Mouse (Mus musculus) CH12.LX (cell line): ENCODE measurements around the gene Defb43. TPM values are rescaled to one million over a fixed set of nuclear protein-coding genes. Genes with fewer than 3 reads are reported as not detected.

Experiments
- DNase-seq: peaks from one replicate; pipeline ENCODE4 v3.0.0-alpha.2; 2013; ENCODE audit errors: extremely low read depth
- H3K27ac ChIP-seq: 2 replicates; pipeline ENCODE4 v1.5.1; 2012; ENCODE audit warnings: low read depth, mild to moderate bottlenecking, control low read depth, moderate library complexity; ENCODE audit not compliant: insufficient read depth
- H3K27me3 ChIP-seq: replicated peaks from 2 replicates; pipeline ENCODE3; 2012; ENCODE audit warnings: inconsistent platforms
- H3K36me3 ChIP-seq, 2 experiments: replicated peaks in 1 of 2; 2 replicates each; pipeline versions ENCODE3 to v1.6.1; 2012; ENCODE audit warnings: inconsistent platforms in 1 of 2, low read length in 1 of 2, mild to moderate bottlenecking in 1 of 2, mixed read lengths in 1 of 2, moderate library complexity in 1 of 2; ENCODE audit not compliant: control insufficient read depth in 1 of 2, insufficient read depth in 1 of 2
- H3K4me1 ChIP-seq, 2 experiments: 2 replicates each; pipeline ENCODE4 v1.6.1; 2012; ENCODE audit warnings: inconsistent platforms in 1 of 2, moderate library complexity in 1 of 2; ENCODE audit not compliant: insufficient read depth in 2 of 2, control insufficient read depth in 1 of 2
- H3K4me2 ChIP-seq: 2 replicates; pipeline ENCODE4 v1.6.1; 2012; ENCODE audit warnings: low read depth, mild to moderate bottlenecking, control low read depth; ENCODE audit not compliant: poor library complexity, insufficient read depth, severe bottlenecking
- H3K4me3 ChIP-seq, 3 experiments: fragments of 150-350 bp in 1 of 3; sonication (generic) in 1 of 3; replicated peaks in 1 of 3; 2 replicates each; pipeline versions ENCODE3 to v1.5.1; 2011 to 2012; ENCODE audit warnings: low read depth in 2 of 3, low read length in 2 of 3, mild to moderate bottlenecking in 2 of 3, moderate library complexity in 2 of 3, control low read depth in 1 of 3, improper control_type of control experiment in 1 of 3, inconsistent platforms in 1 of 3, mixed read lengths in 1 of 3; ENCODE audit not compliant: poor library complexity in 1 of 3
- H3K79me2 ChIP-seq: replicated peaks from 2 replicates; pipeline ENCODE4 v1.6.1; 2012; ENCODE audit warnings: mild to moderate bottlenecking, moderate library complexity; ENCODE audit not compliant: control insufficient read depth, poor library complexity, insufficient read depth, severe bottlenecking; ENCODE audit errors: extremely low read depth
- H3K9ac ChIP-seq: 2 replicates; pipeline ENCODE4 v1.6.1; 2012; ENCODE audit warnings: low read depth, mild to moderate bottlenecking, control low read depth, moderate library complexity; ENCODE audit not compliant: insufficient read depth
- H3K9me3 ChIP-seq: replicated peaks from 2 replicates; pipeline ENCODE3; 2012; ENCODE audit warnings: low read length, inconsistent platforms, mixed read lengths
- BHLHE40 ChIP-seq: IDR thresholded peaks from 2 replicates; pipeline ENCODE4 v1.6.1; 2011; ENCODE audit warnings: mild to moderate bottlenecking, low read depth, low read length, improper control_type of control experiment
- CHD1 ChIP-seq: IDR thresholded peaks from 2 replicates; pipeline ENCODE4 v1.6.1; 2012; ENCODE audit warnings: low read depth, low read length, improper control_type of control experiment, inconsistent platforms
- CHD2 ChIP-seq: IDR thresholded peaks from 2 replicates; pipeline ENCODE4 v1.6.1; 2011; ENCODE audit warnings: low read length, improper control_type of control experiment
- ELF1 ChIP-seq: IDR thresholded peaks from 2 replicates; pipeline ENCODE4 v1.6.1; 2014; ENCODE audit warnings: low read depth, mild to moderate bottlenecking, inconsistent platforms, low read length, improper control_type of control experiment
- ETS1 ChIP-seq: conservative IDR thresholded peaks from 2 replicates; pipeline ENCODE4 v1.6.1; 2012; ENCODE audit warnings: low read depth, mild to moderate bottlenecking, inconsistent platforms, low read length, improper control_type of control experiment, moderate library complexity
- GABPA ChIP-seq: IDR thresholded peaks from 2 replicates; pipeline ENCODE4 v1.6.1; 2012; ENCODE audit warnings: low read depth, low read length, improper control_type of control experiment, inconsistent platforms; ENCODE audit not compliant: insufficient replicate concordance
- HCFC1 ChIP-seq: IDR thresholded peaks from 2 replicates; pipeline ENCODE4 v1.6.1; 2012; ENCODE audit warnings: low read depth, mild to moderate bottlenecking, inconsistent platforms, low read length, improper control_type of control experiment
- KAT2A ChIP-seq: IDR thresholded peaks from 2 replicates; pipeline ENCODE4 v1.6.1; 2012; ENCODE audit warnings: low read length, improper control_type of control experiment, inconsistent platforms; ENCODE audit not compliant: insufficient replicate concordance
- MAX ChIP-seq: IDR thresholded peaks from 2 replicates; pipeline ENCODE4 v1.6.1; 2011; ENCODE audit warnings: low read length, improper control_type of control experiment
- MAZ ChIP-seq: IDR thresholded peaks from 2 replicates; pipeline ENCODE4 v1.6.1; 2012; ENCODE audit warnings: low read depth, mild to moderate bottlenecking, inconsistent platforms, low read length, improper control_type of control experiment, moderate library complexity
- MXI1 ChIP-seq: IDR thresholded peaks from 2 replicates; pipeline ENCODE4 v1.6.1; 2011; ENCODE audit warnings: mild to moderate bottlenecking, low read depth, low read length, improper control_type of control experiment
- MYC ChIP-seq: IDR thresholded peaks from 2 replicates; pipeline ENCODE4 v1.6.1; 2011; ENCODE audit warnings: low read depth, mild to moderate bottlenecking, improper control_type of control experiment, low read length
- NELFE ChIP-seq: IDR thresholded peaks from 2 replicates; pipeline ENCODE4 v1.6.1; 2011; ENCODE audit warnings: low read depth, low read length, improper control_type of control experiment
- NRF1 ChIP-seq: IDR thresholded peaks from 2 replicates; pipeline ENCODE4 v1.6.1; 2014; ENCODE audit warnings: low read depth, mild to moderate bottlenecking, inconsistent platforms, low read length, improper control_type of control experiment, moderate library complexity
- PAX5 ChIP-seq: IDR thresholded peaks from 2 replicates; pipeline ENCODE4 v1.6.1; 2012; ENCODE audit warnings: low read length, inconsistent platforms, mixed read lengths
- POLR2A ChIP-seq: IDR thresholded peaks from 2 replicates; pipeline ENCODE4 v1.6.1; 2011; ENCODE audit warnings: low read depth, mild to moderate bottlenecking, improper control_type of control experiment, low read length
- POLR2AphosphoS2 ChIP-seq: IDR thresholded peaks from 2 replicates; pipeline ENCODE4 v1.6.1; 2011; ENCODE audit warnings: low read depth, low read length, improper control_type of control experiment
- RAD21 ChIP-seq: IDR thresholded peaks from 2 replicates; pipeline ENCODE4 v1.6.1; 2011; ENCODE audit warnings: low read depth, mild to moderate bottlenecking, low read length, improper control_type of control experiment, moderate library complexity
- RCOR1 ChIP-seq: conservative IDR thresholded peaks from 2 replicates; pipeline ENCODE4 v1.6.1; 2012; ENCODE audit warnings: low read depth, mild to moderate bottlenecking, inconsistent platforms, low read length, improper control_type of control experiment
- SIN3A ChIP-seq: IDR thresholded peaks from 2 replicates; pipeline ENCODE4 v1.6.1; 2012; ENCODE audit warnings: low read length, improper control_type of control experiment, inconsistent platforms
- SMC3 ChIP-seq: IDR thresholded peaks from 2 replicates; pipeline ENCODE4 v1.6.1; 2011; ENCODE audit warnings: low read depth, low read length, improper control_type of control experiment
- TBP ChIP-seq: conservative IDR thresholded peaks from 2 replicates; pipeline ENCODE4 v1.6.1; 2011; ENCODE audit warnings: low read depth, low read length, improper control_type of control experiment
- USF2 ChIP-seq: conservative IDR thresholded peaks from 2 replicates; pipeline ENCODE4 v1.6.1; 2011; ENCODE audit warnings: low read depth, low read length, improper control_type of control experiment
- ZC3H11A ChIP-seq: IDR thresholded peaks from 2 replicates; pipeline ENCODE4 v1.6.1; 2012; ENCODE audit warnings: low read depth, mild to moderate bottlenecking, inconsistent platforms, low read length, improper control_type of control experiment
- ZMIZ1 ChIP-seq: IDR thresholded peaks from 2 replicates; pipeline ENCODE4 v1.6.1; 2012; ENCODE audit warnings: low read depth, mild to moderate bottlenecking, inconsistent platforms, low read length, improper control_type of control experiment
- ZNF384 ChIP-seq: IDR thresholded peaks from 2 replicates; pipeline ENCODE4 v1.6.1; 2012; ENCODE audit warnings: low read depth, low read length, improper control_type of control experiment, inconsistent platforms
- dilution Hi-C: fragments of 300-500 bp; cut with MboI; formaldehyde crosslinking; loops from 2 replicates; pipeline ENCODE4 v1.14.3; 2020; ENCODE audit warnings: low sequenced_read_pairs; ENCODE audit not compliant: extremely low pct_unique_long_range_greater_than_20kb, extremely low pct_ligation_motif_present
- in situ Hi-C: fragments of 300-500 bp; cut with MboI; formaldehyde crosslinking; loops from 3 replicates; pipeline ENCODE4 v1.14.3; 2019; ENCODE audit warnings: low sequenced_read_pairs, low pct_ligation_motif_present, low pct_unique_long_range_greater_than_20kb, mixed read lengths
- polyA plus RNA-seq: library from polyadenylated mRNA; unstranded; fragments of >175 nt; gene quantifications from 2 replicates; pipeline ENCODE4 v1.2.1, GENCODE M21; 2012; ENCODE audit warnings: low read depth; ENCODE audit not compliant: insufficient read length
- total RNA-seq, 2 experiments: library from RNA; depleted of rRNA; stranded (reverse); fragments of 300-350 nt in 1 of 2; fragments of >200 nt in 1 of 2; gene quantifications; 2 replicates each; pipeline ENCODE4 v1.2.3; 2012 to 2014

The Defb43 gene
- total and polyA plus RNA-seq, 3 experiments = not detected

GRCm38 (mm10) chr14:63013082-63013481 lies 1.5 kb downstream of the Defb43 start:
- Histone ChIP-seq H3K27ac (no peak overlapping the region), H3K79me2 (no peaks in the 10 kb centered on the region), H3K4me1 (peaks cover 3 to 7% of the 10 kb centered on the region in 2 experiments), H3K9me3 (peaks cover 5% of the 10 kb centered on the region), H3K36me3 (no peaks in the 10 kb centered on the region), H3K4me2 (no peak overlapping the region), H3K27me3 (no peaks in the 10 kb centered on the region), H3K9ac (no peak overlapping the region), H3K4me3 (no peak overlapping the region)
- DNase-seq = no peak
- in situ Hi-C loops = no loop called here
- no peak for TF ChIP-seq PAX5
- TF ChIP-seq POLR2A = no peak
- no peak for TF ChIP-seq USF2
- no peak for TF ChIP-seq KAT2A
- no peak for TF ChIP-seq MXI1
- no peak for TF ChIP-seq GABPA
- TF ChIP-seq MAZ = no peak
- TF ChIP-seq ETS1 = no peak
- TF ChIP-seq RCOR1 = no peak
- no peak for TF ChIP-seq CHD2
- no peak for TF ChIP-seq MAX
- TF ChIP-seq ZMIZ1 = no peak
- no peak for TF ChIP-seq ELF1
- TF ChIP-seq NELFE = no peak
- TF ChIP-seq SIN3A = no peak
- TF ChIP-seq CHD1 = no peak
- TF ChIP-seq MYC = no peak
- no peak for TF ChIP-seq ZC3H11A
- dilution Hi-C loops = no loop called here

GRCm38 (mm10) chr14:63014667-63015066 lies 3.1 kb downstream of the Defb43 start:
- no peak for DNase-seq
- no peak overlapping the region for H3K4me2 ChIP-seq
- H3K9me3 ChIP-seq = peaks cover 5% of the 10 kb centered on the region
- no peak overlapping the region for H3K4me3 ChIP-seq
- H3K27ac ChIP-seq = no peak overlapping the region
- H3K36me3 ChIP-seq = no peaks in the 10 kb centered on the region
- in situ Hi-C loops = no loop called here
- no peaks in the 10 kb centered on the region for H3K79me2 ChIP-seq
- dilution Hi-C loops = no loop called here
- peaks cover 0 to 3% of the 10 kb centered on the region in 2 experiments; a peak in 1 of 4 replicates for H3K4me1 ChIP-seq
- no peak overlapping the region for H3K9ac ChIP-seq
- no peaks in the 10 kb centered on the region for H3K27me3 ChIP-seq
- TF ChIP-seq MYC (no peak), TBP (no peak), SIN3A (no peak), SMC3 (no peak), ZNF384 (no peak), KAT2A (no peak), ZMIZ1 (no peak), CHD2 (no peak), CHD1 (no peak), NRF1 (no peak), HCFC1 (no peak), RAD21 (no peak), POLR2AphosphoS2 (no peak), BHLHE40 (no peak)
- TF ChIP-seq, all 38 proteins: peak for 0
